Mouse (Mus musculus) olfactory bulb, adult 2 months (tissue): ENCODE data around the gene Calcr.

Experiments used
- CTCF ChIP-seq: fragments of 200-500 bp; IDR thresholded peaks from 2 replicates; pipeline ENCODE4 v1.5.1; 2012; ENCODE audit warnings: low read depth, mild to moderate bottlenecking, low read length, moderate library complexity; ENCODE audit not compliant: insufficient read depth
- POLR2A ChIP-seq: fragments of 200-500 bp; IDR thresholded peaks from 2 replicates; pipeline ENCODE4 v1.6.1; 2012; ENCODE audit warnings: mild to moderate bottlenecking, low read depth, low read length, moderate library complexity; ENCODE audit not compliant: insufficient read depth

- TF ChIP-seq CTCF (no peak), POLR2A (no peak)
Measured at GRCm38 (mm10) chr6:3751576-3751975, 12.9 kb downstream of the Calcr start.
